Mouse (Mus musculus) myocyte (in vitro differentiated cells): ENCODE data around the gene C530008M17Rik.

Experiments
- CEBPB ChIP-seq: IDR thresholded peaks from 2 replicates; pipeline ENCODE4 v1.6.1; 2011; ENCODE audit warnings: mild to moderate bottlenecking, moderate library complexity; ENCODE audit not compliant: poor library complexity, insufficient read depth, severe bottlenecking
- MAX ChIP-seq: IDR thresholded peaks from one replicate; pipeline ENCODE4 v1.6.1; 2011; ENCODE audit warnings: low read depth, mild to moderate bottlenecking, control low read depth
- MYOG ChIP-seq, 3 experiments: IDR thresholded peaks; one replicate each; pipeline ENCODE4 v1.6.1; 2011; ENCODE audit warnings: control low read depth in 2 of 3, low read depth in 2 of 3, mild to moderate bottlenecking in 2 of 3; ENCODE audit not compliant: insufficient read length in 2 of 3, control insufficient read depth in 1 of 3, insufficient read depth in 1 of 3
- POLR2A ChIP-seq: IDR thresholded peaks from one replicate; pipeline ENCODE4 v1.6.1; 2011; ENCODE audit warnings: low read depth, mild to moderate bottlenecking, control low read depth, moderate library complexity; ENCODE audit not compliant: insufficient read length
- POLR2AphosphoS2 ChIP-seq: IDR thresholded peaks from one replicate; pipeline ENCODE4 v1.6.1; 2011; ENCODE audit warnings: low read depth, control low read depth; ENCODE audit not compliant: insufficient read length
- REST ChIP-seq: IDR thresholded peaks from one replicate; pipeline ENCODE4 v1.6.1; 2011; ENCODE audit warnings: mild to moderate bottlenecking, control low read depth, moderate library complexity; ENCODE audit not compliant: insufficient read depth, insufficient read length
- TCF12 ChIP-seq: IDR thresholded peaks from one replicate; pipeline ENCODE4 v1.6.1; 2011; ENCODE audit warnings: mild to moderate bottlenecking, control low read depth; ENCODE audit not compliant: poor library complexity, insufficient read depth, severe bottlenecking
- USF1 ChIP-seq: IDR thresholded peaks from one replicate; pipeline ENCODE4 v1.6.1; 2011; ENCODE audit warnings: low read depth, mild to moderate bottlenecking, control low read depth, moderate library complexity

- TF ChIP-seq REST: no peak
- TF ChIP-seq POLR2A: no peak
- TF ChIP-seq MAX: no peak
- no peak for TF ChIP-seq MYOG (IDR thresholded peaks at IDR 0.05; ENCODE audit: control insufficient read depth in 1 of 3, insufficient read depth in 1 of 3, insufficient read length in 2 of 3, low read depth in 2 of 3)
- TF ChIP-seq USF1: no peak
- no peak for TF ChIP-seq TCF12
- TF ChIP-seq POLR2AphosphoS2: no peak
- no peak for TF ChIP-seq CEBPB
Observed at GRCm38 (mm10) chr5:76684658-76685605, 28.6 kb downstream of the C530008M17Rik start.
